Mouse (Mus musculus): Measurements from ENCODE around the gene Bsg.
"Not testable (repeated sequence)": the region's sequence is repeated elsewhere in the genome, so short reads cannot be mapped to it uniquely, and the experiment has no call there.

The Bsg gene

DNA sequence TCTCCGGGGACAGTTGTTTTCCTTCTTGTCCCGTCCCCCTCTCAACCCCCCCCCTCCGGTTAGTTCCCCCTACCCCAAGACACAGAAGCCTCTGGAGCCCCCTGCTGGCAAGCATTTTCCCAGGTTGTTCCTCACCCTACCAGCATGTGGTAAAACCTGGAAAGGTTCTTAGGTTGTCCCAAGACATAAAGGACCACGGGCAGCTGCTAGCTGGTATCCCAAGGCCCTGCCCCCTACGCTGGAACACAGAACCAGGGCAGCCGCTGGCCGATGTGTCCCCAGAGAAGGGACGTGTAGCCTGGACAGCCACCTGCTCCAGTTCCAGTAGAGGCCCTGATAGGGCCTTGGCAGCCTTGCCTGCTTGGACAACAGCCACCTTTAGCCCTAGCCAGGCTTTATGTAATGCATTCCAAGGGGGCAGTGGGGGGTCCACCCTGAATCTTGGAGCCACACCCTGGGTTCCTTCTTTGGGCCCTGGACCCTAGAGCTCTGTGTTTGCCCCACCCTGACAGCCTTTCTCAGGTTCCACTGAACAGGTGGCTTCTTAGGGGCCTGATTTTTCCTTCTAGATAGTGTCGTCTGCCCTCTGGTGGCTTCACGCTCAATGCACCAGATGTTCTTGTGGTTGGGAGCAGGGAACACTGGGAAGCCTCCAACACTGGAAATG, 21.2 kb upstream of the Bsg start:
- in situ Hi-C loops (cut with MboI), result no loop called here

DNA sequence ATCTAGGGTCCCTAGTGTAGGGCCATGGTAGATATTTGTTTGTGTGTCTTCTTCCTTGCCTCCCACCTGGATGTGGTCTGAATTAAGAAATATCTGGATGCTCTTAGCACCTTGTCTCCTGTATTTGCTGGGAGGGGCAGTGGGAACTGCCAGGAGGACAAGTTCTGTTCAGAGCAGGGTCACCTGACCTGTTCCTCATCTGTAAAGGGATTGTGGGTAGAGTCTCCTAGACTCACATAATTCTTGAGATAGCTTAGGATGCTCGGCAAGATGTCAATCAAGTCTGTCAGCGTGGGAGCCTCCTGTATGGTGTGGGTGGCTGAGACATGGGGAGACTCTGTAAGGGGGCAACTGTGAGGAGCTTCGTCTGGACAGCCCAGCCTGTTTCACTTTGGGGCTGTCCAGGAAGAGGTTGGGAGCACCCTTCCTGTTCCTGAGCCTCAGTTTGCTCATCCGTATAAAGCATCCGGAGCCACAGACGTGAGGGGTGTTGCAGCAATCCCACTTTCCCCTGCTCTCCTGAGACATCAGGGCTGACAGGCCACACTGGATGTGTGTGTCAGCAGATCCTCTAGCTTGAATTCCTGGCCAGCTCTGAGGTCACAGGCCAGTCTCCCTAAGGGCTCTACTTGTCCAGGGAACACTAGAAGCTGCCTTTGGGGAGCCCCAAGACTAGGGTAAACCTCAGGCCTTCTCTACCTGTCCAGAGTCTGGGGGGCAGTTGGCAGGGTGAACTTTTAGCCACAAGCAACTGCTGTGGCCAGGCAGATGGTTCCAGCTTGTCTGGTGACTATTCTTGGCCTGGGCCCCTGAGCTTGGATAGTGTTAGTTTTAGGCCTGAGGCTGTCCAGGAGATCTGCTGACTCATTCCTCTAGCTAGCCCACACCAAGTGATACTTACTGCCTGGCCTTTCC, 20.3 kb upstream of the Bsg start:
- in situ Hi-C loops (cut with MboI), result no loop called here

DNA sequence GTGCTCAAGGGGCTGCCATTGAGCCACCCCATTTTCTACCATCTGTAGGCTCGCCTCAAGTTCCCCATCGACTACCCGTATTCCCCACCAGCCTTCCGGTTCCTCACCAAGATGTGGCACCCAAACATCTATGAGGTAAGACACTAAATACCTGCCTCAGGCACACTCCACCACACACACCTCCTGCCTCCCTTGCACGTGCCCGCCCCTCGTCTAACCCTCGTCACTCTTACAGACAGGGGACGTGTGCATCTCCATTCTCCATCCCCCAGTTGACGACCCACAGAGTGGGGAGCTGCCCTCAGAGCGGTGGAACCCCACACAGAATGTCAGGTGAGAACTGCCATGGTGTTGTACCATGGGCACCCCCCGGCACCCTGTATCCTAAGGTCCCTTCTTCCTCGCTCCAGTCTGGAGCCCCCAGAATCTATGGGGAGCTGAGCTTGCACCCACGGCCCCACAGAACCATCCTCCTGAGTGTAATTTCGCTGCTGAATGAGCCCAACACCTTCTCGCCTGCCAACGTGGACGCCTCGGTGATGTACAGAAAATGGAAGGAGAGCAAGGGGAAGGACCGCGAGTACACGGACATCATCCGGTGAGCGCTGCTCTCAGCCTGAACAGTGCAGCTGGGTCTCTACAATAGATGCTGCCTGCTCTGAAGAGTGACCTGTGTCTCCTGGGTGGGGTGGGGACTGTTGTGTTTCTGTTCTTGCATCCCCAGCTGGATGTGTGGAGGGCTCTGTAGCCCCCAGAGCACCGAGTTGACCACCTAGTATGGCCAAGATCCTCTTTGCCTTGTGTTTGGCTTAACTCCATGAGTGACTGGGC, 19.3 kb upstream of the Bsg start:
- in situ Hi-C loops (cut with MboI), result no loop called here

DNA sequence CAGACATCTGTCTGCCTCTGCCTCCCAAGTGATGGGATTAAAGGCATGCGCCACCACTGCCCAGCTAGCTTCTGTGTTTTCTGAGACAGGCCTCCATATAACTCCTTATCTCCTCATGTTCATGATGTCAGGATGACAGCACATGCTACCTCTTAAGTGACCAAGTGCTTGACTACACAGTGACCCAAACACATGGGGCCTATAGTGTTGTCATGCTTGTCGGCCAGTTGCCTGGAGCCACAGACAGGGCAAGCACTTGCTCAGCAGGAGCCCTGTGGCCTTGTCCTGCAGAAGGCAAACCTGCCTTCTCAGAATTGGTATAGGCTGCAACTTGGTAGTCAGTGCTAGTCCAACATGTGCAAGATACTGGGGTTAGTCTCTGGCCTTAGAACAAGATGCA, 18.1 kb upstream of the Bsg start:
- in situ Hi-C loops (cut with MboI), result no loop called here

DNA sequence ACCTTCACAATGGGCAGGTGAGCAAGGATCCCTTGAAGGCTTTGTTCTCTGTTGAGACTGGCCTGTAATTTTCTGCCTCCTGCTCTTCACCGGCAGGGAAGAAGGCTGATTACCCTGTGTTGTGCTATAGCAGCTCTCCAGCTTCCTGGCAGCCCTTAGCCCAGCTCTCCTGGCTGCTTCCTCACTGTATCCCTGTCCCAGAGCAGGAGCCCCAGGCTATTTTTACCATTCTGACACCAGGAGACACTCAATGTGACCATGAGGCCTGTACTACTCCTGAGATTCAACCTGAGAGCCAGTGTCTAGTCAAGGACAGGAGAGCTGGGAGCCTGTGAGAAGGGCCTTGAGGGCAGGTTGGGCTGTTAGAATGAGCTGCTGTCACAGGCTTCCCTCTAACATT, 17.6 kb upstream of the Bsg start:
- in situ Hi-C loops (cut with MboI), result no loop called here

DNA sequence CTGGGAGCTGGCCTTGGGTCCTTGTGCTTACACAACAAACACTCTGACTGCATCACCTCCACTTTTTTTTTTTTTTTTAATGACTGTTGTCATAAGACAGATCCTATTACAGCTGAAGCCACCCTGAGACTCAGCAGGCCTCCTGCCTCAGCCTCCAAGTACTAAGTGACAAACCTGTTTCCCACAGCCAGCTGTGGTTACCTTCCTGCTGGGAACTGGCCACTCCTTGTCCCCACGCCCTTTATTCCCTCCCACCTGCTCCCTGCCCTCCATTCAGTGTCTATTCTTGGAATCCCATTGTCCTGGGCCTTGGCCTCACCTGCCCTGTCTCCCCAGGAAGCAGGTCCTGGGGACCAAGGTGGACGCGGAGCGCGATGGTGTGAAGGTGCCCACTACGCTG, 16.8 kb upstream of the Bsg start:
- in situ Hi-C loops (cut with MboI), result no loop called here

DNA sequence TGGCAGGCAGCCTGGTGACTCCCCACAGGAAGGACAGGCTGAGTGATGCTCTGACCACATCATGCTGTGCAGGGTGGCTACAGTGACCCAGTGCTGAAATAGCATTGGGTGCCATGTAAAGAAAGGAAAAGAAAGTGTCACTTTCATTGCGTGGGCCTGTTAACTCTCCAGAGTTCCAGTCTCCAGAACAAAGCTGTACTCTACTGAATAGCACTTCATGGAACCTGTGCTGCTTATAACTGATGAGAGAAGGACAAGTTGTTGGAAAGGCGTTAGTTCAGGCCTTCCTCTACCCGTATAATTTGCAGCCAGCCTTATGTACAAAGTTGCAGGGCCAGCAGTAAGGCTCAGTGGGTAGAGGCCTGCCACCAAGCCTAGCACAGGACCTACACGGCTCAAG, 15.6 kb upstream of the Bsg start, which contains the start of gene Gzmm:
Gene Gzmm, plus strand, starts transcription at position 301 of the 400 bp plus-strand sequence.
- in situ Hi-C loops (cut with MboI), result no loop called here

DNA sequence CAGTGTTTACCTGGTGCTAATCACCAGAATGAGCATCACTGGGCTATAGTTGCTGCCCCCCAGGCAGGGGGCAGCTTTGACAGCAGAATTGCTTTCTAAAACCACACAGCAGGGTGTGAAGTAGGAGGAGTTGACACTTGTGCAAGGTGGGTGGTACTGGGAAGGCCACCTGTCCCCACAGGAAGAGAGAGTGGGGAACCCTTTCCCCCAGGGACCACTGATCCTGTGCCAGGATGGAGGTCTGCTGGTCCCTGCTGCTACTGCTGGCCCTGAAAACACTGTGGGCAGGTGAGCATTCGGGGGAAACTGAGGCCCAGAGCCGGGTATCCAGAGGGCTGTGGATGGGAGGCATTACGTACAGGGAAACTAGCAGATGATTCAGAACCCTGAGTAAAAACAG, 15.1 kb upstream of the Bsg start:
- in situ Hi-C loops (cut with MboI), result no loop called here

DNA sequence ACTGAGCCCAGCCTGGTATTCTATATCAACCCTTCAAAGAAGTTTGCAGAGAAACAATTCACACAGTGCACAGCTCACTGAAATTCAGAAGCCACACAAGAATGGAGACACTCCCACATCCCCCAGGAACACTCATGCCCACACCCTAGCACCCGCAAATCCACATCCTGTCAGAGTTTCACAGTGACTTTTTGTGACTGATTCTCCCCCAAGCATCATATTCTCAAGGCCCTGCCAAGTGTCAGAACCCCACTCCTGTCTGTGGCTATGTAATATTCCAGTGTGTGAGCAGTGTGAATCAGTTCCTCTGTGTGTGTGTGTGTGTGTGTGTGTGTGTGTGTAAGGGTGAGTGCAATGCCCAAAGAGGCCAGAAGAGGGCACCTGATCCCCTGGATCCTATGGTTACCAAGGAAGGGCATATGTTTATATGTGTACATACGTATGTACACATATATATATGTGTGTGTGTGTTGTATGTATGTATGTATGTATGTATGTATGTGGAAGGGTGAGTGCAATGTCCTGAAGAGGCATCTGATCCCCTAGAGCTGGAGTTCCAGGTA, 12.2 kb upstream of the Bsg start:
- in situ Hi-C loops (cut with MboI), result no loop called here

DNA sequence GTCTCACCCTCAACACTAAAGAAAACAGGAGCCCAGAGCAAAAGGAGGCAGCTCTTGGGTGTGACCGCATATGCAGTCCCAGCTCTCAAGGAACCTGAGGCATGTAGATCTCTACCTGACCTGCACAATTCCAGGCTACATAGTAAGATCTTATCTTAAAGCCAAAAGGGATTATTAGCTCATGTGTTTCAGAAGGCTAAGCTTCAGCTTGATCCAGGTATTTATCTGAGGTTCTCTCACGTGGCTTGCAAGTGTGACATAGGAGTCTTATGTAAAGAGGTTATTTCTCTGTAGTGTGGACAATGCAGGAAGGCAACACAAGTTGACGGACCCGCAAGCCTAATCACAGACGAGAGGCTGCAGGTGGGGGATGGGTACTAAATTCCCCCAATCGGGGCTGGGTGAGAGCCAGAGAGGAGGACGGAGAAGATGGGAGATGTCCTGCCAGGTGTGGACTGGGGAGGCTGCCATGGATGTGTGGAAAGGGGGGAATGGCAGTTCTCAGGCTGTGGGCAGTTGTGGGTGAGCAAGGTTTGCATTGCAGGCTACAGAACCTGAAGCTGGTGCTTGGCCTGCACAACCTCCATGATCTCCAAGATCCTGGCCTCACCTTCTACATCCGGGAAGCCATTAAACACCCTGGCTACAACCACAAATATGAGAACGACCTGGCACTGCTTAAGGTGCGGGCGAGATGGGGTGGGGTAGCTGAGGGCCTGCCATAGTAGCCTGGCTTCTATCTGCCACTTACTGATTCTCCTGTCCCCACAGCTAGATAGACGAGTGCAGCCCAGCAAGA, 10.5 kb upstream of the Bsg start:
- in situ Hi-C loops (cut with MboI), result no loop called here

DNA sequence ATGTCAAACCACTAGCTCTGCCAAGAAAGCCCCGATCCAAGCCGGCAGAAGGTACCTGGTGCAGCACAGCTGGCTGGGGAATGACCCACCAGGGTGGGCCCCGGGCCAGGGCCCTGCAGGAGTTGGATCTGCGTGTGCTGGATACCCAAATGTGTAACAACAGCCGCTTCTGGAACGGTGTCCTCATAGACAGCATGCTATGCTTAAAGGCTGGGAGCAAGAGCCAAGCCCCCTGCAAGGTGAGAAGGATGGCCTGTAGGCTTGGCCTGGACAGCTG, 10.0 kb upstream of the Bsg start:
- in situ Hi-C loops (cut with MboI), result no loop called here

DNA sequence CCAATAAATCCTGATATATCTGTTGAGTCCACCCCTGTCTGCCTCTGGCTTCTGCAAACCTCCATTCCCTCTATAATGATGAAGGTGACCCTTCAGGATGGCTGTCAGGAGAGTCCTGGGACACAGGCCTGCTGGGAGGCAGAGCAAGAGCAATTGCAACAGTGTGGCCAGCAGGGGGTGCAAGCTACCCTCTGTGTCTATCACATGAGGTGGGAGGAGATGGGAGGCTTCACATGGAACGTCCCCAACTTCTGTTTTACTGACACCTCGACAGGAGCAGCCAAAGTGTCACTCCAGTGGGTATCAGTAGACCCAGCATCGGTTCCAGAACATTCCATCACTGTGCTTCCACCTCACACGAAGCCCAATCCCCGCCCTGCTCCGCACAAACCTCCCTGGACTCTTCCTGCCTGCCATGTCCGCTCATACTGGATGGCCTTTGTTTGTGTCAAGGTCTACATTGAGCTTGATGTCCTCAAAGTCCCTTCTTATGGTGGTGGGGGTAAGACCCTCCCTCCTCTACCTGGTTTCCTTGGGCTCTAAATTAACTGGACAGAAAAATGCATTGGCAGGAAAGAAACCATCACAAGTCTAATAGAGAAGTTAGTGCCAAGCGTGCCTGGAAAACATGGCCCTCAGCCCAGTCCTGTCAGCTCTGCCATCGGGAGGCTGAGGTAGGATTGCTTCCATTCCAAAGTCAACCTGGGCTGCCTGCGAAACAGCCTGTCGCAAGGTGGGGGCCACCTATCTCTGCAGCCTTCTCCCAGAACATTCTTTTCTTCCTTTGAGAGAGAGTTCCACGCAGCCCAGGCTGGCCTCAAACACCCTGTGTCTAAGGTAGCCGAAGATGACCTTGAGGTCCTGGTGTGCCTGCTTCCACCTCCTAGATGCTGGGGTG, 8.8 kb upstream of the Bsg start:
- in situ Hi-C loops (cut with MboI), result no loop called here

DNA sequence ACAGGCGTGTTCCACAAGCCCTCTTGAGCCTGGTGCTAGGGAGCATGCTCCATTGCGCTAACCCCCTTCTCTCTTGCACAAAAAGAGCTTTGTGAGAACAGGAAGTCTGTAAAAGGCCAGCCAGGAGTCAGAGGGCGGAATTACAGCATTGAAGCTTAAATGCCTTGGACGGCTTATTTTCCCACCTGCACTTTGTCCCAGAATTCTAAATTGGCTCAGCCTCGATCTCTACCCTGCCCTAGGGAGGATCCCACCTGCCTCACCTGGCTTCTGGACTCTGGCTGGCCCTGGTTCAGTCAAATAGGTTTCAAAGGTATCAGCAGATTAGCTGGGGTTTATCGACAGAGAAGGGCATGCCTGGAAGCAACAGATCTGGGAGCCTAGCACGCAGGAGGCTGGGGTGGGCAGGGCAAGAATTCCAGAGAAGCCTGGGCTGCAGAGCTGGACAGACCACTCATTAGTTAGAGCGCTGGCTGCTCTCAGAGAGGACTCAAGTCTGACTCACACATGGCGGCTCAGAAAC, 8.1 kb upstream of the Bsg start:
- in situ Hi-C loops (cut with MboI), result no loop called here

DNA sequence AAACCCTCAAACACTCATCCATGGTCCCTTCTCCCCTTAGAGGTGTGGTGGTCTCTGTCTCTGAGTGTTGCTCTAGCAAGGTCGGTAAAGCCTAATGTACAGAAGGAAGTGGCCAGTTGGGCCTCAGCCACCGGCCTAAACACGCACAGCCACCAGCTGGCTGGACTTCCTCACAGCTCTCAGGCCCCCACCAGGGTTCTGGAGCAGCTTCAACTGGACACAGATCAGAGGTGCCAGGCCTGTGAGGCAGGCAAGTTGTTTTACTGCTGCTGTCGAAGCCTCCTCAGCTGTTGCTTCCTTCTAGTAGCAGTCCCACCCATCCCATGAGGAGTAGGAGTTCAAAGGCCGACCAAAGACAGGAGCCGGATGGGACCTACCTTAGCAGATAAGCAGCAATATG, 6.4 kb upstream of the Bsg start:
- in situ Hi-C loops (cut with MboI), result no loop called here

DNA sequence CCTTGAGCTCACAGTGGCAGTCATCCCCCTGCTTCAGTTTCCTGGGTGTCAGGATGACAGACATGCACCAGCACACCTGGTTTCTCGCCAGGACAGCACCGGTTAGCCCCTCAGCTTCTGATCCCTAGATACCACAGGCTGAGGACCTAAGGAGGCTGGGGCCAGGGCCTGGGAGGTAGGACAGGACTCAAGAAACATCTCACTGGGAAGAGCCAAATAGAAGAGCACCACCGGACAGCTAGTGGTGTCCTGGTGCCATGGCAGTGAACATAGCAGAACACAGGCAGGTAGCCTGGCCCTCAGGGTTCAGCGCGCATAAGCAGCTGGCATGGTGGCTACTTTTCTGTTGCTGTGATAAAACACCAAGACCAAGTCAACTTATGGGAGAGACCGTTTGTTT, 5.8 kb upstream of the Bsg start:
- in situ Hi-C loops (cut with MboI), result no loop called here

DNA sequence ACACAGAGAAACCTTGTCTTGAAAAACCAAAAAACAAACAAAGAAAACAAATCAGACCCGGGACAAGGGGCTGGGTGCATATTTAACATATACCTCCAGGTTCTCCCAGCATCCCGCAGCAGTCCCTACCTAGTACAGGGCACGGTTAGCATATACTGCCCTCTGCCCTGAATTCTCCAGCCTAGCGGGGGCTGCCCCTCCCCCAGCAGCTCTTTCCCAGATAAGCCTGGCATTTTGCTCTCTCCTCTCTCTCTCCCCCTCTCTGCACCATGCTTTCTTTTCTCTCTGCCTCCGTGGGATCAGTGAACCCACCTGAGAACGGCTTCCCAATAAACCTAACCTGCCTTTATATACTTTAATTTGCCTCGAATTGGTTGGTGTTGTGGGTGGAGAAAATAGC, 3.6 kb upstream of the Bsg start:
- in situ Hi-C loops (cut with MboI), result no loop called here

DNA sequence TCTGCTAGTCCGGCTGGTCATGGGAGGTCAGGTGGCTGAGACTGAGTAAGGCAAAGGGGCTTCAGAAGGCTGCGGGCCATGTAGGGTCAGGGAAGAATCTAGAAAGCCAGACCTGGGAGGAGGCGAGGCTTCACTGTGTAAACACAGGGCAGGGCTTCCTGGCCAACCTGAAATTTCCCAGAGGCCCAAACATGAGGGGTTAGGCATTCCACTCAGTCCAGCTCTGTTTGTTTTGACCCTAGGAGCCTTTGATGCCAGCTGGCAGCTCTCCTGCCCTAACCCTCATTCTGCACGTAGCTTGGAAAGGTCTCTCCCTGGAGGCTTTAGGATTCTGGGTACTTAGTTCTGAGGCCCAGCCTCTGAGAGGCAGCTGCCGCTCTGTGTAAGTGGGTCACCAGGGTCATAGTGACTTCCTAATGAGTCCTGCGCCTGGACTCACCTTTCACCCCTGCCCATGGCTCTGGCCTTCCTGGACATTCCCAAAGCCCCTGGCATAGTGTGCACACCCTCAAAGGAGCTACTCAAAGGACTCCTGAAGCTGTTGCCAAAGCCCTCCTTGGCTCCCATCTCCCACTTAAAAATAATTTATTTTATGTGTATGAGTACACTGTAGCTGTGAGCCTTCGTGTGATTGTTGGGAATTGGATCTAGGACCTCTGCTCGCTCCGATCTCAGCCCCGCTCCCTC, 2.7 kb upstream of the Bsg start:
- in situ Hi-C loops (cut with MboI), result no loop called here

DNA sequence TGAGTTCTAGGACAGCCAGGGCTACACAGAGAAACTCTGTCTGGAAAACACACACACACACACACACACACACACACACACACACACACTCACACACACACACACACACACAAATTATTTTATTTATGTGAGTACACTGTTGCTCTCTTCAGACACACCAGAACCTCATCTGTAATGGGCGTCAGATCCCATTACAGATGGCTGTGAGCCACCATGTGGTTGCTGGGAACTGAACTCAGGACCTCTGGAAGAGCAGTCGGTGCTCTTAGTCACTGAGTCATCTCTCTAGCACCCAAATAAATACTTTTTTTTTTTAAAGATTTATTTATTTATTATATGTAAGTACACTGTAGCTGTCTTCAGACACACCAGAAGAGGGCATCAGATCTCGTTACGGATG, 1.3 kb upstream of the Bsg start:
- in situ Hi-C loops (cut with MboI), result not testable (repeated sequence)

DNA sequence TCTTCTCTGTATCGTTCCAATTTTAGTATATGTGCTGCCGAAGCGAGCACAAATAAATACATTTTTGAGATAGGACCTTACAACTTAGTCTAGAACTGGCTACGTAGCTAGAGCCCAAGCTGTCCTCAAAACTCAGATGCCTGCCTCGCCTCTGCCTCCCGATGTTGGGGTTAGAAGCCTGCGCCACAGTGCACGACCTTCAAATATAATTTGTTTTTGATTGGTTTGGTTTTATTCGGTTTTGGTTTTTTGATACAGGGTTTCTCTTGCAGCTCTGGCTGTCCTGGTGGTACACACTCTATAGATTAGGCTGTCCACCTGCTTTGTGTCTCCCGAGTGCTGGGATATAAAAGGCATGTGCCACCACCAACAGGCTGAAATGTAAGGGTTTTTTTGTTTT, 750 bp upstream of the Bsg start:
- in situ Hi-C loops (cut with MboI), result no loop called here

DNA sequence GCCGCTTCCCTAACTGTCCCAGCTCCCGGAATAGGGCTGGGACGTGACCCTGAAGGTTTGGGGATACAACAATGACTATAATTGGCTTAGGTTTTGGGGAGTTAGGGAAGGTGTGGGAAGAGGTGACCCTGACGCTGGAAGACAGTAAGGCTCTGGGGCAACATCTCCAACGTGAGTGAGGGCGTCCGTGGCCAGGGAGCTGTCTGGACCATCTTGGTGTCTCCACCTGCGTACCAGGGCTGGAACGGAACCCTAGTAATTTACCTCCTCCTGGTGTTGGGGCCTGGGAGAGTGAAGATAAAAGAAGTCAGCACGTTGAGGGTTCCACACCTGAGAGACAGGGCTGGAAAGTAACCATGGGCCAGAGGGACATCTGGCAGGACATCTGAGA, 674 bp downstream of the Bsg start:
- in situ Hi-C loops (cut with MboI), result no loop called here

Data from mature B cell (primary cell).